Mouse (Mus musculus): ENCODE results near the gene Pou6f1. TPM values are rescaled to one million over a fixed set of nuclear protein-coding genes. Genes with fewer than 3 reads are reported as not detected.

The Pou6f1 gene
- total RNA-seq, 1 experiment from 2014 or later = 17.8 TPM

Small RNA genes lying within 50 kb of the gene (microRNA-seq; reads per million reads assigned to microRNA genes)
- 0 to 0.38 reads per million in 2 experiments for gene Mir6961

Other genes starting within 250 kb of the Pou6f1 start
- gene Methig1, start 246.8 kb downstream of the Pou6f1 start, total RNA-seq (2021) = 0.68 and 0.78 TPM in 2 replicates
- gene Mettl7a2, start 246.8 kb downstream of the Pou6f1 start, total RNA-seq (2021) = 1.5 and 2.2 TPM in 2 replicates
- 0.83 TPM in 1 of 2 replicates, not detected in the other for gene Higd1c, start 235.4 kb downstream of the Pou6f1 start, total RNA-seq (2021)
- gene Gm5475, start 177.8 kb downstream of the Pou6f1 start, total RNA-seq (2021) = 0.19 TPM in 2 replicates
- 95.8 and 102 TPM in 2 replicates for gene Slc11a2, start 174.9 kb downstream of the Pou6f1 start, total RNA-seq (2021)
- gene Letmd1, start 131.0 kb downstream of the Pou6f1 start, total RNA-seq (2021) = 287 and 307 TPM in 2 replicates
- 5.8 and 6.1 TPM in 2 replicates for gene Csrnp2, start 104.5 kb downstream of the Pou6f1 start, total RNA-seq (2021)
- 19.9 and 25.0 TPM in 2 replicates for gene Tfcp2, start 48.0 kb downstream of the Pou6f1 start, total RNA-seq (2021)
- gene Dazap2, start 15.4 kb upstream of the Pou6f1 start, total RNA-seq (2021) = 208 and 209 TPM in 2 replicates
- 45.7 and 50.1 TPM in 2 replicates for gene Smagp, start 37.0 kb upstream of the Pou6f1 start, total RNA-seq (2021)
- 3.6 and 14.8 TPM in 2 replicates for gene Bin2, start 69.6 kb upstream of the Pou6f1 start, total RNA-seq (2021)
- 26.1 and 32.9 TPM in 2 replicates for gene Cela1, start 87.9 kb upstream of the Pou6f1 start, total RNA-seq (2021)
- 8.1 and 11.9 TPM in 2 replicates for gene Galnt6, start 129.4 kb upstream of the Pou6f1 start, total RNA-seq (2021)
- gene Slc4a8, start 161.8 kb upstream of the Pou6f1 start, total RNA-seq (2021) = 10.4 and 14.6 TPM in 2 replicates

All from adrenal gland, postnatal 14 days (tissue).